Mouse (Mus musculus) right cerebral cortex, postnatal 4 days (tissue): Measurements from ENCODE around the gene Krtap9-5.
A peak's percentile ranks its signal among the peaks of the same experiment; 100 is the strongest.

Source experiments
- DNase-seq: peaks from one replicate; pipeline ENCODE4 v3.0.0-alpha.2; 2022

Krtap9-5 gene

GRCm38 (mm10) chr11:99948175-99948574 is at the start of gene Krtap9-5:
Gene Krtap9-5, plus strand, starts transcription at chr11:99948475.
- DNase-seq: no peak

DNA sequence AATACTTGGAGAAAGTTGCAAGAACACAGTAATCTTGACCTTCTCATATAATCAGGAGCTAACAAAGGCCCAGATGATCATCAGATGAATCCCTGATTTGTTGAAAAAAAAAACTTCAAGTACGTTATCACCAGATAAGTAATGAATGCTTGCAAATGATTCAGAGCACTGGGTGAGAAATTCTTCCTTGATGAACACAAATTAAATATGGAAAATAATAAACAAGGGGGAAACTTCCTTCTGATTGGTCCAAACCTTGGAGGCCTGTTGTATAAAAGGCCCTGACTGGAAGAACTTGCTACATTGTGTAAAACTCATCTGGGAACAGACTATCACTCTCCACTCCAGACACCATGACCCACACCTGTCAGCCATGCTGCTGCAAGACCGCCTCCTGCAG is 40.7 kb upstream of the Krtap9-5 start, which contains the start of gene Krtap31-1:
Gene Krtap31-1 (plus strand): TSS at position 301 of the 400 bp plus-strand sequence.
- no peak for DNase-seq

DNA sequence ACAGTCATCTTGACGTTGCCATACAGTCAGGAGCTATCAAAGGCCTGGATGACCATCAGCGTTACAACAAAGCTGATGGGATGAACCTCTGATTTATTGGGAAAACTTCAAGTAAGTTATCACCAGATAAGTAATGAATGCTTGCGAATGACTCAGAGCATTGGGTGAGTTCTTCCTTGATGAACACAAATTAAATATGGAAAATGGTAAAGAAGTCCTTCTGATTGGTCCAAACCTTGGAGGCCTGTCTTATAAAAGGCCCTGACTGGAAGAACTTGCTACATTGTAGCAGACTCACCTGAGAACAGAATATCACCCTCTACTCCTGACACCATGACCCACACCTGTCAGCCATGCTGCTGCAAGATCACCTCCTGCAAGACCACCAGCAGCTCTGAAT is 33.8 kb upstream of the Krtap9-5 start, which contains the start of gene Gm11565:
Gene Gm11565 (plus strand): TSS at position 301 of the 400 bp plus-strand sequence.
- no peak for DNase-seq

DNA sequence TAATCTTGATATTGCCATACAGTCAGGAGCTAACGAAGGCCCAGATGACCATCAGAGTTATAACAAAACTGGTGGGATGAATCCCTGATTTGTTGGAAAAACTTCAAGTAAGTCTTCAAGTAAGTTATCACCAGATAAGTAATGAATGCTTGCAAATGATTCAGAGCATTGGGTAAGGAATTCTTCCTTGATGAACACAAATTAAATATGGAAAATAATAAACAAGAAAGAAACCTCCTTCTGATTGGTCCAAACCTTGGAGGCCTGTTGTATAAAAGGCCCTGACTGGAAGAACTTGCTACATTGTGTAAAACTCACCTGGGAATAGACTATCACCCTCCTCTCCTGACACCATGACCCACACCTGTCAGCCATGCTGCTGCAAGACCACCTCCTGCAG is 12.3 kb upstream of the Krtap9-5 start, which contains the start of gene Krtap31-2:
Gene Krtap31-2 (plus strand): TSS at position 301 of the 400 bp plus-strand sequence.
- DNase-seq: no peak

GRCm38 (mm10) chr11:99937751-99938264 is 10.5 kb upstream of the Krtap9-5 start:
- DNase-seq: no peak

- peak; percentile 10 for DNase-seq
These were observed 15.9 kb downstream of the Krtap9-5 start for GRCm38 (mm10) chr11:99964213-99964612.

DNA sequence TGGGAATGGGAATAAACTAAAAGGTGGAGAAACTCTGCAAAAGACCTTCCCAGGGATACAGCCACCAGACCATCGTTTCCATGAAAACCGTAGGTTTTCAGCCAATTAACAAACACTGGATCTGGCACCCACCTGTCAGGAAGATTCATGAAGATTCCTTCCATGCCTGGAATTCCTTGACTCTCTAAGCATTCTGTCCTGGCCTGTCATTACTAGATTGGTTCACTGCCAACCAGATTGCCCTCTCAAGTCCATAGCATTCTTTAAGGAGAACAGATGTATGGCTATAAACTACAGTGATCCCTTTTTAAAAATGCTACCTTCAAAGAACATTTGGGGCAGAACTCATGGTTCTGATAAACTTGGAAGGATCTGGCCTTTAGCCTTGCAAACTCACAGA is 17.7 kb downstream of the Krtap9-5 start:
- DNase-seq: no peak

DNA sequence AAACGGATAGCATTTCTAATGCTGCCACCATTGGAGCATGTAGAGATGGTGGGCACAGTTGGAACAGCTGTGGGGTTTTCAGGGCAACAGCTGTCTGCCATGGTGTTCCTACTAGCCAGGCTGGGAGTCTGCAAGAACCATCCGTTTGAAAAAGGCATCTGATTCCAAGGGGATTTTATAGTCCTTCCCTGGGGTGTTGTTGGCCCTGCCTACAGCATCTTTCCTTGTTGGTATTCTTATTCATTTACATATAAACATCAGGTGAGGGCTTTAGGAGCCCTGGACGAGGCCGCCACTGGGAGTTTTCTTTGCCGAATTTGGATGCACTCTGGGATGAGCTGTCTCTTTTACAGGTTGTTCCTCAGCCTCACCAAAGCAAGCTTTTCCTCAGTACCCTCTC is 30.7 kb downstream of the Krtap9-5 start, which contains the start of gene Krtap29-1:
Gene Krtap29-1 (minus strand): TSS at position 101 of the 400 bp plus-strand sequence.
- no peak for DNase-seq

DNA sequence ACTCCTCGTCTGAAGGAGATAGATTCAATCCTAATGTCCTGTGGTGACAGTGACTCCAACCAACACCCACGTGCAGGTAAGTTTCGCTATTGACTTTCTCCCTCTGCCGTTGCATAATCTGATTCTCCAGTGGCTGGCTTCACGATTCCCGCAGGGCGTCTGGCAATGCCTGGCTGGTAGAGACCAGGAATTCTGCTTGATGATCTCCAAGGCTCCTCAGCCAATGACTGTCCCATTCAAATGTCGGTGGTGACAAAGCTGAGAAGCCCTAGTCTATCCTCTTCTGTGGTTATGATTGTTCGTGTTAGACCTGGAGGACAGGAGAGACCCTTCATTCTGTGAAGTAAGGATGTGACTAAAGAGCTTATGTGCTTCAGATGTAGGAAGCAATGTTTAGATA is 34.5 kb downstream of the Krtap9-5 start:
- no peak for DNase-seq

- no peak for DNase-seq
These were observed 35.2 kb downstream of the Krtap9-5 start for GRCm38 (mm10) chr11:99983442-99983841.

DNA sequence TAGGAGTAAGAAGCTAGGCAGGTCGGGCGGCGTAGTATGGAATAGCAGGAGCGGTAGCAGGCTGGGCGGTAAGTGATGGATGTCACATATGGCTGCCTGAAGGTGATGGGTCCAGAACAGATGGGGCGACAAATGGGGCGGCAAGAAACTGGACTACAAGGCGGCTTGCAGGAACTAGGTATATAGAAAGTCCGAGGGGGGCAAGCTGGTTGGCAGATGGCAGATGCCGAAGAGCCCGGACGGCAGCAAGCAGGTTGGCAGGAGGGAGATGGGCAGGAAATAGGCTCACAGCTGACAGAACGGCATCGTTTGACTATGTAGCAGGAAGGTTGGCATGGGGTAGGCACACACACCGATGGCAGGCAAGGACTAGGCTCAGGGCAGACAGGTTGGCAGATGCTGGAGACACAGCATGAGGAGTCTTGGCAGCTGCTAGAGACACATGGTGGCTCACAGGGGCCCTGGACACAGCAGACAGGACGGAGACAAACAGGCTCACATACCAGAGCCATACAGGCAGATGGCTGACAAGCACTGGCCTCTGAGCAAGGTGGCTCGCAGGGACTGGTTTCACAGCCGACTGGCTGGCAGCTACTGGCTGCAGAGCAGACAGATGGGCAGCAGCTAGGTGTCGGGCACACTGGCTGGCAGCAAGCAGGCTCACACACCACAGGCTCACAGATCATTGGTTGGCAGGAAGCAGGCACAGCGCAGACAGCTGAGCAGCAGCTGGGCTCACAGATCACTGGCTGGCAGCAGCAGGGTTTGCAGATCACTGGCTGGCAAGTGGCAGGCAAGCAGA is 37.2 kb downstream of the Krtap9-5 start:
- DNase-seq: peak; percentile 38

DNA sequence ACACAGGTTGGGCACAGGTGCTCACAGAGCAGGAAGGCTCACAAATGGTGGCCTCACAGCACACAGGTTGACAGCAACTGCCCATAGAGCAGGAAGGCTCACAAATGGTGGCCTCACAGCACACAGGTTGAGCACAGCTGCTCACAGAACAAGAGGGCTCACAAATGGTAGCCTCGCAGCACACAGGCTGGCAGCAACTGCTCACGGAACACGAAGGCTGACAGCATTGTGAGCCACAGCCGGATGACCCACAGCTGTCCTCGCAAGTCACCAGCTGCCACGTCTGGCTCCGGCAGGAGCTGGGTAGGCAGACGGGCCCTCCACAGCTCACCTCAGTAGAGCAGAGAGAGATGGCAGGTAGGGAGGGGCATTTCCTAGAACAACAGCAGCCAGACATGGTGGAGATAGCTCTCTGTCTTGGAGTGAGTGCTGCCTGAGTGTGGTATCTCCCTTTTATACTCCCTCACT is 37.9 kb downstream of the Krtap9-5 start, which contains the start of gene Krtap16-1:
Gene Krtap16-1 (minus strand): TSS at position 418 of the 468 bp plus-strand sequence.
- no peak for DNase-seq

DNA sequence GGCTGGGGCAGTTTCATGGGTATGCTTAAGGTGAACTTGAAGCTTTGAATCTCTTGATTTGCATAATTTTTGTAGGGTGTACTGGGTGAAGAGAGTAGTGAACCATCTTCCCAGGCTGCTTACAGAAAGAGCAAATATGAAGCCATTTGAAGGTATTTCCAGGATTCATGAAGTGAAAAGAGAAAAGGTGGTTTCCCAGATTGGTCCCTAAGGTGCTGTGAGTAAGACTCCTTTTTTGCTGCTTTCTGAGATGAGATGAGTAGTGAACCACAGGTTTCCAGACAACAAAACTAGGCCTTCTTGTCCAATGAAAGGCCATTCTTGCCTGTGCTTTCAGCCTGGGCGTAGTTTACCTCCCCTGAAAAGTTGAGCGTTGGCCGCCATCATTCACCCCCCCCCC is 40.3 kb downstream of the Krtap9-5 start:
- DNase-seq: no peak

- DNase-seq: no peak
These were observed 41.7 kb downstream of the Krtap9-5 start for GRCm38 (mm10) chr11:99989881-99990405.

- DNase-seq: no peak
These were observed 42.3 kb downstream of the Krtap9-5 start for GRCm38 (mm10) chr11:99990571-99990970.

DNA sequence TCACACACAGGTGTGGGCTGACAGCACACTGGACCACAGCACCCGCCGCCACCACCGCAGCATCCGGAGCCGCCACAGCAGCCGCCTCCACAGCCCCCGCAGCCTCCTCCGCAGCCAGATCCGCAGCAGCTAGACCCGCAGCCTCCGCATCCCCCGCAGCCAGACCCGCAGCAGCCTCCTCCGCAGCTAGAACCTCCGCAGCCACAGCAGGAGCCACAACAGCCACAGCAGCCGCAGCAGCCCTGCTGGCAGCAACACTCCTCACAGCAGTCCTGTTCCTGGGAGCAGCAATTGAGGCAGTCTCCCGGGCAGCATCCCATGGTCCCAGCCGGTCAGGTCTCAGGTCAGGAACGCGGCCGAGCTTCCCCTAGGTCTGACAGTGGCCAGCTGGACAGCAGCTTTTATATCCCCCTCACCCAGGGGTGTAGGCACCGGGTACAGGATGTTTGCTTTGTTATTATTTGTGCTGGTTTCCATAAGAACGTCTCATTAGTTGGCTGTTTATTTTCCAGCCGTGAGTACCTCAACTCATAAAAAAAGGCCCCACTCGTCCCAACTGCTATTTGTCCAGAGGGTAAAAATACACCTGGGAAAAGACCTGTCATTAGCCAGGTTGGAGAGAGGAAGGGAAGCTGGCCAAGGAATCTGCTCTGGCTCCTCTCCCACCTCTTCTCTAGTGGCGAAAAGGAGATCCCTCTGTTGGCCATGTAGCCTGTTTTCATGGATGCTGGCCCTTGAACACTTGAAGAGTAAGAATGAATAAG is 45.5 kb downstream of the Krtap9-5 start, which contains the start of gene Krtap17-1:
Gene Krtap17-1 (minus strand): TSS at position 375 of the 764 bp plus-strand sequence.
- peak; percentile 9 for DNase-seq

DNA sequence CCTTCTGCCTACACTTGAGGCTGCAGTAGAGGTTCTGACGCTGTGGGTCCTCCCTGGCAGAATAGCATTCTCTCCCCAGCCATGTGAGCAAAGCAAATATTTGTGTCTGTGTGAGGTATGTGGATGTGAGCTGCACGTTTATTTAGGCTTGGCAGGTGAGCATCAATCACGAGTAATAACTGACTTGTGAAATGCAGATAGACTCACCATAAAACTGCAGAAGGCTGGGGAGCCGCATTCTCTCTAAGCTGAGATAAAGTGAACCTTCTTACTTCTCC is 46.0 kb downstream of the Krtap9-5 start:
- no peak for DNase-seq

DNA sequence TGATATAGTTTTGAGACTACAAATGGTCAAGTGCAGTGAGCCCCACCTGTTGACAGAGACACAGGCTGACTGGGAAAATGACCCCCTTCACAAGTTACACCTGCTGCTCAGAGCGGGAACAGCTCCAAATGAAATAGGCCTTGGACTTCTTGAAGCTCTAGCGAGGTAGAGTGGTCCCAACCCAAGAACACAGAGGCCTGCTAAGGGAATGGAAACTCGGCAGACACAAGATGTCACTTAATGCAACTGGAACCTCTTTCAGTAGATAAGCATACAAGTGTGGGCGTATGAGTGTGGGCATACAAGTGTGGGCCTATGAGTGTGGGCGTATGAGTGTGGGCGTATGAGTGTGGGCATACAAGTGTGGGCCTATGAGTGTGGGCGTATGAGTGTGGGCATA is 50.8 kb downstream of the Krtap9-5 start:
- no peak for DNase-seq
